Mouse (Mus musculus) kidney, postnatal 0 days (tissue): ENCODE measurements at regions not wholly inside any gene's neighbourhood (a gene's known extent, or its start where the extent isn't known, plus 50 kb on each side); places are given as distances from the start of the nearest gene placed in this dataset.

Experiments
- ATAC-seq: fragments of 200-750 bp; cut with Nextera tagmentation; replicated peaks from 2 replicates; pipeline ENCODE4 v1.8.0; 2017; ENCODE audit warnings: low read depth, moderate number of reproducible peaks, moderate TSS enrichment, moderate library complexity; ENCODE audit not compliant: low FRiP score
- DNase-seq: peaks from one replicate; pipeline ENCODE4 v3.0.0-alpha.2; 2016; ENCODE audit warnings: low spot score
- H3K27ac ChIP-seq: fragments of 300-500 bp; sonication (generic); 2 replicates; pipeline ENCODE4 v1.5.1; 2014; ENCODE audit warnings: mild to moderate bottlenecking
- H3K27me3 ChIP-seq: fragments of 300-500 bp; sonication (generic); 2 replicates; pipeline ENCODE4 v1.6.1; 2014; ENCODE audit warnings: low read length, mixed read lengths; ENCODE audit not compliant: insufficient read depth
- H3K36me3 ChIP-seq: fragments of 300-500 bp; sonication (generic); 2 replicates; pipeline ENCODE4 v1.6.1; 2014; ENCODE audit warnings: low read length, mixed read lengths; ENCODE audit not compliant: insufficient read depth
- H3K4me1 ChIP-seq: fragments of 300-500 bp; sonication (generic); replicated peaks from 2 replicates; pipeline ENCODE4 v1.6.1; 2014; ENCODE audit warnings: antibody characterized with exemption, low read length, mixed read lengths; ENCODE audit not compliant: insufficient read depth
- H3K4me2 ChIP-seq: fragments of 300-500 bp; sonication (generic); 2 replicates; pipeline ENCODE4 v1.6.1; 2014; ENCODE audit warnings: mild to moderate bottlenecking, low read length, moderate library complexity, mixed read lengths
- H3K4me3 ChIP-seq: fragments of 300-500 bp; sonication (generic); replicated peaks from 2 replicates; pipeline ENCODE4 v1.5.1; 2014; ENCODE audit warnings: low read depth, low read length
- H3K9ac ChIP-seq: fragments of 300-500 bp; sonication (generic); 2 replicates; pipeline ENCODE4 v1.6.1; 2014; ENCODE audit warnings: low read depth, low read length
- H3K9me3 ChIP-seq: fragments of 300-500 bp; sonication (generic); replicated peaks from 2 replicates; pipeline ENCODE4 v1.6.1; 2016; ENCODE audit warnings: low read length, inconsistent platforms, mixed read lengths
- CTCF ChIP-seq: IDR thresholded peaks from 2 replicates; pipeline ENCODE4 v1.5.1; 2016; ENCODE audit warnings: antibody characterized with exemption, low read depth, mild to moderate bottlenecking, moderate library complexity
- WGBS: fragments of 180-500 bp; shearing (Covaris S2); extraction: QIAGEN DNeasy Blood & Tissue Kit; methylation state at CpG from one replicate; pipeline ENCODE4 v1.1.7; 2014; 5-methylcytosine and 5-hydroxymethylcytosine counted together

GRCm38 (mm10) chr12:77834891-77835290 lies 359.2 kb upstream of the Gm6657 start:
- H3K27me3 ChIP-seq, result no peaks in the 10 kb centered on the region
- H3K27ac ChIP-seq, result no peak overlapping the region
- H3K9ac ChIP-seq, result no peak overlapping the region
- no peaks in the 10 kb centered on the region for H3K4me1 ChIP-seq
- no peaks in the 10 kb centered on the region for H3K36me3 ChIP-seq
- H3K4me3 ChIP-seq, result no peak overlapping the region
- H3K4me2 ChIP-seq, result no peak overlapping the region
- no peak for TF ChIP-seq CTCF
- H3K9me3 ChIP-seq, result no peaks in the 10 kb centered on the region
- ATAC-seq (no peak), DNase-seq (no peak)
- 75% methylated on average over 1 of the region's 1 CpGs for WGBS

- no peaks in the 10 kb centered on the region for H3K36me3 ChIP-seq
- TF ChIP-seq CTCF, result no peak
- no peaks in the 10 kb centered on the region for H3K9me3 ChIP-seq
- H3K9ac ChIP-seq, result no peak overlapping the region
- DNase-seq (peak; percentile 29), ATAC-seq (no peak)
- H3K4me3 ChIP-seq, result no peak overlapping the region
- no peaks in the 10 kb centered on the region for H3K27me3 ChIP-seq
- H3K4me2 ChIP-seq, result no peak overlapping the region
- H3K27ac ChIP-seq, result no peak overlapping the region
- 74% methylated on average over 2 of the region's 2 CpGs for WGBS
- no peaks in the 10 kb centered on the region for H3K4me1 ChIP-seq
Measured at GRCm38 (mm10) chr12:77836231-77836630, 357.8 kb upstream of the Gm6657 start.

- DNase-seq, result no peak
- Histone ChIP-seq H3K27me3 (no peaks in the 10 kb centered on the region), H3K4me3 (no peak overlapping the region), H3K36me3 (no peaks in the 10 kb centered on the region), H3K9ac (no peak overlapping the region), H3K27ac (no peak overlapping the region), H3K4me2 (no peak overlapping the region), H3K4me1 (no peaks in the 10 kb centered on the region), H3K9me3 (no peaks in the 10 kb centered on the region)
- TF ChIP-seq CTCF, result no peak
- 60% methylated on average over 7 of the region's 7 CpGs for WGBS
- ATAC-seq, result no peak
Measured at GRCm38 (mm10) chr12:77841844-77842415, 352.1 kb upstream of the Gm6657 start.

- Histone ChIP-seq H3K36me3 (no peaks in the 10 kb centered on the region), H3K9me3 (no peaks in the 10 kb centered on the region), H3K27me3 (no peaks in the 10 kb centered on the region), H3K27ac (no peak overlapping the region), H3K4me3 (no peak overlapping the region), H3K4me2 (no peak overlapping the region), H3K4me1 (no peaks in the 10 kb centered on the region), H3K9ac (no peak overlapping the region)
- ATAC-seq (no peak), DNase-seq (no peak)
- no peak for TF ChIP-seq CTCF
- 55% methylated on average over 9 of the region's 9 CpGs for WGBS
Measured at GRCm38 (mm10) chr12:77852595-77853577, 341.2 kb upstream of the Gm6657 start.

DNA sequence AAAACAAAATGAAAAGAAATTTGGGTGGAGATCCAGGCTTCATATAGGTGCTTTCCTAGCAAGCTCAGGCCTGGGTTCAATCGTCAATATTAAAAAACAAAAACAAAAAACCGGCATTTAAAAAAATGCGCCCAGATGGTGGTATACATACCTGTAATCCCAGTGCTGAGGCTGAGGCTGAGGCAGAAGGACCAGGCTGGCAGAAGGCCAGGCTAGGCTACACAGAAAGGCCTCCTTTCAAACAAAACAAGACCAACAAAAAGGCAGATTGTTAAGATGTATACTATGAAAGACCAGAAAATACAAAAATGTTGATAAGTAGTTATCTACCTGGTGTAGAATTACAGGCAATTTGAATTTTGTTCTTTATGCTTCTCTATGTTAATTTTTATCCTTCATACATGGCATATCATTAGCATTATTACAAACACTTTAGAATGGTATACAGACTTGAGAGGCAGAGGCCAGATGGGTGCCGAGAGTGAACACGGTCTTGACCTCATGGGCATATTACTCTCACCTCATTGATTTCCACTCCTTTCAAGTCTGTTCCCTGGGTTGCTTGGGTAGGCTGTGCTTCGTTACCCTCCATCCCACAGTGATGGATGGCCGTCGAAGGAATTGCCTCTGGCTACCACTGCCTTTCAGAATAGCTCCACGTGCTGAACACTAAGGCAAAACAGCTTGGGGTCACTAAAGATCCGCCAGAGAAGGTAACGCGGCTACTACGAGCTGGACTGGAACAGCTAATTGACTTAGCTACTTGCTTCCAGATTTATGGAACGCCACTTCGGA lies 339.6 kb upstream of the Gm6657 start:
- peak; percentile 74 for ATAC-seq
- TF ChIP-seq CTCF, result no peak
- DNase-seq, result peak; percentile 50
- H3K4me3 ChIP-seq, result no peak overlapping the region
- no peaks in the 10 kb centered on the region for H3K27me3 ChIP-seq
- no peaks in the 10 kb centered on the region for H3K4me1 ChIP-seq
- 35% methylated on average over 15 of the region's 15 CpGs for WGBS
- no peak overlapping the region for H3K27ac ChIP-seq
- no peak overlapping the region for H3K9ac ChIP-seq
- H3K9me3 ChIP-seq, result no peaks in the 10 kb centered on the region
- H3K36me3 ChIP-seq, result no peaks in the 10 kb centered on the region
- no peak overlapping the region for H3K4me2 ChIP-seq

DNA sequence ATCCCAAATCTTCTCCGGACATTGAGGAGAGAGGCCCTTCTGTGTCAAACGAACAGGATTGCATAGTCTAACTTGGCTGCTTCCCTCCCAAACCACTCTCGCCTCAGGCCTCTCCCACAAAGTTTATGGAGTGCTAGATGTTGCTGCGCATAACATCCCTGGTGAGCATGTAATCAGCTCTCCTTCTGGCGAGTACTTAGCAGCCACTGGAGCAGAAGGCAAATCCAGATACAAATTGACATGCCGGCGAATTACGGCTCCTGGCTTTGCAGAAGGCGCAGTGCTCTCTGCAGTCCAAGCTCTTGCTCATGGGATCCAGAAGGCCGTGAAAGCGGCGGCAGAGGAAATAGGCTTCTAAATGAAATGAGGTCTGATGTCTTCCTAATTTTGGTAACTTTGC lies 338.2 kb upstream of the Gm6657 start:
- no peak overlapping the region for H3K4me3 ChIP-seq
- no peaks in the 10 kb centered on the region for H3K27me3 ChIP-seq
- no peaks in the 10 kb centered on the region for H3K36me3 ChIP-seq
- no peak for DNase-seq
- H3K4me2 ChIP-seq, result no peak overlapping the region
- 72% methylated on average over 12 of the region's 12 CpGs for WGBS
- no peaks in the 10 kb centered on the region for H3K4me1 ChIP-seq
- no peak overlapping the region for H3K27ac ChIP-seq
- H3K9ac ChIP-seq, result no peak overlapping the region
- no peak for TF ChIP-seq CTCF
- no peaks in the 10 kb centered on the region for H3K9me3 ChIP-seq
- no peak for ATAC-seq
